Mouse (Mus musculus) right cerebral cortex, adult 2 months (tissue): Measurements from ENCODE around the gene Itm2b.

Source experiments
- DNase-seq, 2 experiments: peaks; one replicate each; pipeline ENCODE4 v3.0.0; 2021 to 2022; ENCODE audit warnings: low spot score in 2 of 2

Itm2b gene

GRCm38 (mm10) chr14:73323965-73324364 is 61.1 kb downstream of the Itm2b start:
- no peak for DNase-seq

- no peak for DNase-seq
Measured at GRCm38 (mm10) chr14:73322142-73322541, 62.9 kb downstream of the Itm2b start.

GRCm38 (mm10) chr14:73316933-73317332 is 68.2 kb downstream of the Itm2b start:
- no peak for DNase-seq

- no peak for DNase-seq
Measured at GRCm38 (mm10) chr14:73313864-73314263, 71.2 kb downstream of the Itm2b start.

GRCm38 (mm10) chr14:73313396-73313795 is 71.7 kb downstream of the Itm2b start:
- no peak for DNase-seq

GRCm38 (mm10) chr14:73312909-73313308 is 72.2 kb downstream of the Itm2b start:
- DNase-seq: no peak
